Mouse (Mus musculus) layer of hippocampus, adult 18-20 months (tissue): ENCODE data around the gene Ewsr1. TPM values are rescaled to one million over a fixed set of nuclear protein-coding genes. Genes with fewer than 3 reads are reported as not detected.

Experiments used
- microRNA-seq, 2 experiments: library from miRNA; unstranded; fragments of <30 nt; microRNA quantifications; one replicate each; pipeline ENCODE4 v1.2.0; 2021
- total RNA-seq, 2 experiments: library from RNA; stranded (reverse); gene quantifications; 2 replicates each; pipeline ENCODE4 v1.2.3; 2021

The Ewsr1 gene
- total RNA-seq, 2 experiments from 2014 or later = 299 to 320 TPM

Small RNA genes lying within 50 kb of the gene (microRNA-seq; reads per million reads assigned to microRNA genes)
- 0 reads per million in 2 experiments for gene Gm47296

Other genes with a start within 250 kb of the Ewsr1 start
- gene Nf2, start 249.7 kb downstream of the Ewsr1 start, total RNA-seq = 10 to 100 TPM; 88.6 to 99.8 TPM
- 10 to 100 TPM; 90.6 to 97.0 TPM for gene Nipsnap1, start 225.3 kb downstream of the Ewsr1 start, total RNA-seq
- 10 to 100 TPM; 37.1 to 37.2 TPM for gene Thoc5, start 203.9 kb downstream of the Ewsr1 start, total RNA-seq
- gene Nefh, start 151.2 kb downstream of the Ewsr1 start, total RNA-seq = 10 to 100 TPM; 43.1 to 44.6 TPM
- gene Ap1b1, start 112.4 kb downstream of the Ewsr1 start, total RNA-seq = 100 to 1,000 TPM; 155 TPM
- 100 to 1,000 TPM in 1 of 2 experiments, 10 to 100 TPM in 1; 88.1 to 109 TPM for gene Rasl10a, start 41.1 kb downstream of the Ewsr1 start, total RNA-seq
- 100 to 1,000 TPM in 1 of 2 experiments, 10 to 100 TPM in 1; 96.6 to 106 TPM for gene Gas2l1, start 33.9 kb downstream of the Ewsr1 start, total RNA-seq
- 10 to 100 TPM; 20.8 to 21.8 TPM for gene Rhbdd3, start 340 bp downstream of the Ewsr1 start, total RNA-seq
- gene Emid1, start 53.0 kb upstream of the Ewsr1 start, total RNA-seq = 1 to 10 TPM; 3.3 to 3.7 TPM
- gene Kremen1, start 162.3 kb upstream of the Ewsr1 start, total RNA-seq = 10 to 100 TPM; 12.9 to 15.5 TPM